ENCODE assay signal across 23 mouse cellular contexts in the genomic region with DNA sequence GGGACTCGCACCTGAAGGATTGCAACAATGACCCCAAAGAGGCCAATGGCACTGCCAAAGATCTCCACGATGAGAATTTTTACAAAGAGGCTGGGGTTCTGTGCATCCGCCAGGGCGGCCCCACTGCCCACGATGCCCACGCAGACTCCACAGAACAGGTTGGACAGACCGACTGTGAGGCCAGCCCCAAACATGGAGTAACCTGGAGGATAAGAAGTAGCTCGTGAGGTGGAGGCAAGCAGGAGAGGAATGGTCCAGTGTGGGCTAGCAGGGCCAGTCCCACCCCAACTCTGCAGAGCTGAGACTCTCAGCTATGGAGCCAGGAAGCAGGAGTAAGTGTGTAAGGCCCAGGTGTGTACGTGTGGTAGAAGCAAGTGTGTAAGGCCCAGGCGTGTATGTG. TPM values are rescaled to one million over a fixed set of nuclear protein-coding genes. Genes with fewer than 3 reads are reported as not detected.
"Had no signal": no experiment of that assay in that cellular context is flagged by ENCODE, and none has a peak within 500 bp of the region (broad histone marks: within the 10 kb centered on the region; RNA-seq: fewer than 3 reads in every experiment).

No protein-coding gene starts in this region.

- H3K4me3 ChIP-seq: kidney, embryonic 15.5 days; limb, embryonic 12.5 days; stomach, embryonic 15.5 days had no signal

- ATAC-seq: liver, embryonic 12.5 days had no signal

- H3K27me3 ChIP-seq: kidney, embryonic 15.5 days; limb, embryonic 12.5 days; limb, embryonic 15.5 days; neural tube, embryonic 13.5 days; stomach, embryonic 15.5 days had no signal

- H3K27ac ChIP-seq: kidney, embryonic 15.5 days; limb, embryonic 12.5 days; limb, embryonic 15.5 days; liver, embryonic 12.5 days; neural tube, embryonic 13.5 days; stomach, embryonic 15.5 days had no signal

- DNase-seq: kidney, adult 11 months; kidney, adult 8-10 months; kidney, postnatal 10 days; kidney, postnatal 36 days; left cerebral cortex, postnatal 4 days; lung, adult 2 months; lung, postnatal 14 days; lung, postnatal 4 days; midbrain, embryonic 14.5 days; retina, postnatal 1 day; right cerebral cortex, postnatal 25 days; spleen, adult 18-20 months; thymus, adult 2 months; thymus, postnatal 14 days; thymus, postnatal 4 days had no signal

- H3K9me3 ChIP-seq: kidney, embryonic 15.5 days; limb, embryonic 12.5 days; limb, embryonic 15.5 days; liver, embryonic 12.5 days; neural tube, embryonic 13.5 days; stomach, embryonic 15.5 days had no signal

RNA-seq across cellular contexts. Expression of a gene that starts 1.8 kb away (rescaled TPM):
- total RNA-seq: neutrophil, adult 5-6 weeks had no signal

RNA-seq across cellular contexts. Expression of a gene that starts 12.7 kb away (rescaled TPM):
- total RNA-seq: megakaryocyte progenitor cell, adult 5-6 weeks; neutrophil, adult 5-6 weeks had no signal
